Mouse (Mus musculus) mouse embryonic stem cell (cell line): ENCODE results near the gene Ctdspl.

Source experiments
- in situ Hi-C, 2 experiments: fragments of 300-500 bp; cut with MboI; formaldehyde crosslinking; loops; 1 replicate in 1 of 2; 3 replicates in 1 of 2; pipeline ENCODE4 v1.14.3; 2019 to 2020; ENCODE audit warnings: low sequenced_read_pairs in 2 of 2, low pct_unique_long_range_greater_than_20kb in 1 of 2, mixed read lengths in 1 of 2; ENCODE audit not compliant: unreplicated experiment in 1 of 2

Ctdspl gene

DNA sequence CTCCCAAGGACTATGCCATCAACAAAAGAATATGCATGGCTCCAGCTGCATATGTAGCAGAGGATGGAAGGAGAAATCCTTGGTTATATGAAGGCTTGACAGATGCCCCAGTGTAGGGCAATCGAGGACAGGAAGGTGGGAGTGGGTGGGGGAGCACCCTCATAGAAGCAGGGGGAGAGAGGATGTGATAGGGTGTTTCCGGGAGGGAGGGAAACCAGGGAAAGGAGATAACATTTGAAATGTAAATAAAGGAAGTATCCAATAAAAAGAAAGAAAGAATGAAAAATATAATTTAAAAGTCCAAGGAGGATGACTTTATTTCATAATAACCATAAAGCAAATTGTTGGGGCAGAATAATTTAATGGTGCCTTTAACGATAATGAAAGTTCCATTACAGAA lies 12.6 kb upstream of the Ctdspl start:
- in situ Hi-C loops = loop anchor here in 1 of 2 experiments (10.0 kb wide), 2 partner anchors 121 to 281 kb away; no protein-coding TSS in a partner anchor

- in situ Hi-C loops = loop anchor here in 1 of 2 experiments (10.0 kb wide), 2 partner anchors 120 to 280 kb away; no protein-coding TSS in a partner anchor
Measured at GRCm38 (mm10) chr9:118914589-118914988, 11.7 kb upstream of the Ctdspl start.

GRCm38 (mm10) chr9:118915290-118915689 lies 11.0 kb upstream of the Ctdspl start:
- in situ Hi-C loops = loop anchor here (5.0 to 10.0 kb wide), 3 partner anchors 120 to 280 kb away; no protein-coding TSS in a partner anchor

DNA sequence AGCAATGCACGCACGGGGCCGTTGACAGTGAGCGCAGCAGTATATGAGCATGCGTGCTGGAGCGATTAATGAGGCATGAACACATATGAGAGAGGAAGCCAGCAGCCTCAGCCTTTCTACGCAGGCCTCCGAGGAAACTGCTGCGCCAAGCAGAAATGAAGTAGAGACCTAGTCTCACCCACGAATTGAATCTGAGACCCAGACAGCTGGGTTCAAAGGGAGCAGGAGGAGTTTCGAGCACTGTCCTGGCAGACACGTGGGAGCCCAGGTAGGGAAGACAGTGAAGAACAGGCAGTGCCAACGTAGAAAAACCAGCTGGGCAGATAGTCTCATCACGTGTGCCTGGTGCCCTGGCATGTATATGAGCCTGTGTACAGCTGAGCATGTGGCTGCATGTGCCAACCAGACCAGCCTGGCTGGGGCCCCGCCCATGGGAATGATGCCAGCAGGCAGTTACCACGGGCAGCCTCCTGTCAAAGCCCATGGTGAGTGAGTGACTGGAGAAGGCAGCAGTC lies 6.5 kb upstream of the Ctdspl start:
- in situ Hi-C loops = loop anchor here (5.0 to 10.0 kb wide), 3 partner anchors 115 to 275 kb away; no protein-coding TSS in a partner anchor

- in situ Hi-C loops = no loop called here
Measured at GRCm38 (mm10) chr9:118920798-118921515, 5.3 kb upstream of the Ctdspl start.

DNA sequence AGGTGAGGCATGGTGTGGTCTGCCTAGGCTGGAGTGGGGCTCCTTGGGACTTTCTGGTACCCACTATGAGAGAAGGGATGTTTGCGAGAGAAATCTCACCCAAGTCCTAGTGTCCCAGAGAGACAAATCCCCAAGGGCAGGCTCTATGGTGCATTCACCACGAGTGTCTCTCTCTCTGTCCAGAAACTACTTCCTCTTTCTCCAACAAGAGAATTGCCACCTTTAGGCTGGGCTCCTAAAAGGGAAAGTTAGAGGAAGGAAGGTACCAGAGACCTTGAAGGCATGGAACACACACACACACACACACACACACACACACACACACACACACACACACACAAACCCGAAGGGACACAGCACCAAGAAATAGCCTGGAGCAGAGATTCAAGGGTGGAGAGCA lies 4.3 kb upstream of the Ctdspl start:
- in situ Hi-C loops = no loop called here

- in situ Hi-C loops = no loop called here
Measured at GRCm38 (mm10) chr9:118924554-118925085, 1.6 kb upstream of the Ctdspl start.

GRCm38 (mm10) chr9:118925286-118926110 lies 755 bp upstream of the Ctdspl start:
- in situ Hi-C loops = no loop called here

- in situ Hi-C loops = no loop called here
Measured at GRCm38 (mm10) chr9:118926688-118927321, 552 bp downstream of the Ctdspl start.

DNA sequence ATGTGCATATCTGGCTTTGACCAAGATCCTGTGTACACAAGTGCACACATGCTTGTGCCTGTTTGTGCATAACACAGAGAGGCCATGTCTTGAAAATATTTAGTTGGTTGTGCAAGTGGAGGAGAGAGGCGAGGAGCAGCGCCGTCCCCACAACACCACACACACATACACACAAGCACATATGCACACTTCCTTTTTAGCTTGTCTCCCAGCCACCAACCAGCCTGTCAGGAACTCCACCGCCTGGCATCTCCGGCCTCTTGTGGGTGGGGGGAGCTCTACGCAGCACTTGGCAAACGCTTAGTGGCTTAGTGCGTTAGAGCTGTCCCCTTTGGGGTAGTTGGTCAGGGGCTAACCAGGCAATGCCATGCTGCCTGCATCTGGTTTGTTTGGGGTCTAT lies 1.2 kb downstream of the Ctdspl start:
- in situ Hi-C loops = no loop called here

DNA sequence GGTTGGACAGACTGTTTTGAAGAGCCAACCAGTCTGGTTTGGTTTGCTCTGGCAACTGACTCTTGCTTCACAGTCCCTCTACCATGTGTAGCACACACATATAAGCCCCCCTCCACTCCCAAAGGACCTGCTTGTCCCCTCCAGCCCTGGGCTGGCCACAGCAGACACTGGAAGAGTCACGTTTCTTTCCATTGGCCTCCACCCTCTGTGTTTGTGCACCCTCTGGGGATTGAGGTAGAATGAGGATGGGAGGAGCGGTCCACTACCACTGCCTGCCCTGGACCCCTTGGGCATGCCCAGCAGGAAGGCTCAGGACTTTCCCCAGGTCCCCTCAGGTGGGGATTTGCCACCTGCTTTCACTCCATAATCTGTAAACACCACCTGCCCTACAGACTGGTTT lies 1.8 kb downstream of the Ctdspl start:
- in situ Hi-C loops = no loop called here

DNA sequence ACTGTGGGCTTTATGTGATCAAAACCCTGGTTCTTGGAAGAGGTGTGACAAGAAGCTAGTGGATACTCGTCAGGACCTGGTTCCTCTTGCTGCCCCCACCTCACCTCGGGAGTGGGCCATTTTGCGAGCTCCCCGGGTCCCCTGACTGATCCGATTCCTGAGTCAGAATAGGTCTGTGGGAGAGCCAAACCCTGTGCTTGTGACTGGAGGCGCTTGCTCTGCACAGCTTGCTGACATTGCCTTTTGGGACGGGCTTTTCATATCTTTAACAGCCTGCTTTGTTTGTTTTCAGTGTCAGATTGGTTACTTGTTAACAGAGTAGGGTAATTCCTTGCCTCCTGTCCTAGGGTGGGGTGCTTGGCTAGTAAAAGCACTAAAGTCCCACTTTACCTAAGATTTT lies 2.4 kb downstream of the Ctdspl start:
- in situ Hi-C loops = no loop called here

- in situ Hi-C loops = no loop called here
Measured at GRCm38 (mm10) chr9:118930611-118931010, 4.4 kb downstream of the Ctdspl start.

- in situ Hi-C loops = no loop called here
Measured at GRCm38 (mm10) chr9:118933800-118934199, 7.5 kb downstream of the Ctdspl start.

DNA sequence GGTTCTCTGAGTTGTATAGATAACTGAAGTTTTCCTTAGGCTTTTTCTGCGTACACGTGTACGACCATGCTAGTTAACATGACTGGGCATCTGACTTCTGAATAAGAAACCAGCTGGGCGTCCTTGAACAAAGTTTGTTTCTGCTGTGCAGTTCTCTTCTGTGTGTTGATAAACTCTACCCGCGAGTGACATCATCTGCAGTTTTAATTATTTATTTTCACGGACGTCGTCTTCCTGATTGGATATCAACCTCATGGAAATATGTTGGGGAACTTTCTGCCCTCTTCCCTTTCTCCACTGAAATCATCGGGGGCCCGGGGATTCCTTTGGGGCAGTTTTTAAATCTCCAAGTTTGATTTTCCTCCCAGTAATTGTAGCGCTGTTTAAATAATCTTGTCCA lies 8.1 kb downstream of the Ctdspl start:
- in situ Hi-C loops = no loop called here

DNA sequence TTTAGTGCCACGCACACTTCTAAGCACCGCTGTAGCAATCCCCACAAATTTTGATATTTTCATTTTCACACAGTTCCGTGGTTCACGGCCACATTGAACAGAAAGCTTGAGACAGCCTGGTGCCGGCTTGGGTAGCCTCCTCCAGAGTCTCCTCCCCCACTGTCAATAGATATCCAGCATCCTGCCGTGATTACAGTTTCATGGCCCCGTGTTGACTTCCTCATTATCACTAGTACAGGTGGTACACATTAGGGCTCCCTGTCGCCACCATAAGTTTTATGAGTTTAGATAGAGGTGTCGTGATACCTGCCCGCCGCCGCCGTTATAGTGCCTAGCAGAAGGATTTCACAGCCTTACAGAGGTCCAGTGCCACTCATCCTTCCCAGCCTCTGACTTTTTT lies 8.8 kb downstream of the Ctdspl start:
- in situ Hi-C loops = no loop called here

GRCm38 (mm10) chr9:118936071-118936470 lies 9.8 kb downstream of the Ctdspl start:
- in situ Hi-C loops = no loop called here

GRCm38 (mm10) chr9:118937515-118937914 lies 11.3 kb downstream of the Ctdspl start:
- in situ Hi-C loops = no loop called here

GRCm38 (mm10) chr9:118939410-118939809 lies 13.2 kb downstream of the Ctdspl start:
- in situ Hi-C loops = no loop called here
